Mouse (Mus musculus): Measurements from ENCODE around the gene Fyb2.

- TF ChIP-seq POLR2A (IDR thresholded peaks at IDR 0.05; ENCODE audit: control insufficient read depth, low read depth, low read length) (no peak), CTCF (IDR thresholded peaks at IDR 0.05; ENCODE audit: control insufficient read depth, insufficient read depth, insufficient replicate concordance, low read depth, low read length) (no peak)
Observed at GRCm38 (mm10) chr4:104972606-104973005, 59.4 kb downstream of the Fyb2 start.

Data from testis, adult 2 months (tissue).